In genomic region chr6:111587572-111587971, GRCm38 (mm10) we compare ENCODE assay signal across 13 mouse cellular contexts.
DNase-seq lines count a peak whose midpoint lies in the region.
"Had no signal": no experiment of that assay in that cellular context is flagged by ENCODE, and none has a peak within 500 bp of the region (broad histone marks: within the 10 kb centered on the region; RNA-seq: fewer than 3 reads in every experiment).

No protein-coding gene starts in this region.

- DNase-seq in frontal cortex, adult 2 months (ENCODE audit: extremely low spot score in 1 of 2, low spot score in 1 of 2), result peak; percentile 11 to 37
- DNase-seq in frontal cortex, postnatal 25 days (ENCODE audit: low spot score in 2 of 2), result no peak
- DNase-seq in left cerebral cortex, adult 18-20 months (ENCODE audit: low spot score in 2 of 2), result peak; percentile 21 to 50
- no peak for DNase-seq in left cerebral cortex, postnatal 4 days
- peak; percentile 16 to 17 for DNase-seq in right cerebral cortex, adult 2 months (ENCODE audit: low spot score in 2 of 2)
- no peak for DNase-seq in right cerebral cortex, postnatal 14 days
- DNase-seq in left cerebral cortex, postnatal 36 days (ENCODE audit: low spot score in 2 of 2), result peak; percentile 21
- DNase-seq: adrenal gland, postnatal 10 days; cerebellum, adult 18-20 months; cerebellum, adult 9-11 months; cerebellum, postnatal 36 days; gastrocnemius, adult 2 months; gastrocnemius, postnatal 25 days had no signal

- intact Hi-C loops in left cerebral cortex, postnatal 4 days (cut with DNase I), result no loop called here
- intact Hi-C loops in left cerebral cortex, postnatal 36 days (cut with DNase I), result no loop called here

Comparison
In these comparisons a context has a peak if more than half of its experiments do, and no peak if none do; other contexts are left out.
1. DNase-seq: peak in frontal cortex, adult 2 months (2 of 2), left cerebral cortex, adult 18-20 months (2 of 2), right cerebral cortex, adult 2 months (2 of 2) and left cerebral cortex, postnatal 36 days (2 of 2); none in frontal cortex, postnatal 25 days (0 of 2), left cerebral cortex, postnatal 4 days (single experiment) and right cerebral cortex, postnatal 14 days (single experiment).